Mouse (Mus musculus) lung, embryonic 16.5 days (tissue): Measurements from ENCODE around the gene Plekha3. TPM values are rescaled to one million over a fixed set of nuclear protein-coding genes. Genes with fewer than 3 reads are reported as not detected.

Experiments used
- ATAC-seq: fragments of 200-750 bp; cut with Nextera tagmentation; 2 replicates; pipeline ENCODE4 v1.8.0; 2017; ENCODE audit warnings: low read depth, mild to moderate bottlenecking, moderate library complexity
- H3K27ac ChIP-seq: fragments of 300-500 bp; sonication (generic); 2 replicates; pipeline ENCODE4 v1.5.1; 2014; ENCODE audit warnings: mild to moderate bottlenecking, control low read depth, low read length
- H3K27me3 ChIP-seq: fragments of 300-500 bp; sonication (generic); 2 replicates; pipeline ENCODE4 v1.6.1; 2014; ENCODE audit warnings: low read depth, low read length, mixed read lengths; ENCODE audit not compliant: control insufficient read depth, insufficient read depth
- H3K36me3 ChIP-seq: fragments of 300-500 bp; sonication (generic); 2 replicates; pipeline ENCODE4 v1.6.1; 2014; ENCODE audit warnings: low read length; ENCODE audit not compliant: control insufficient read depth, insufficient read depth
- H3K4me1 ChIP-seq: fragments of 300-500 bp; sonication (generic); replicated peaks from 2 replicates; pipeline ENCODE4 v1.6.1; 2014; ENCODE audit warnings: low read length, mixed read lengths; ENCODE audit not compliant: control insufficient read depth, insufficient read depth
- H3K4me2 ChIP-seq: fragments of 300-500 bp; sonication (generic); 2 replicates; pipeline ENCODE4 v1.6.1; 2014; ENCODE audit warnings: low read depth, low read length, control low read depth
- H3K4me3 ChIP-seq: fragments of 300-500 bp; sonication (generic); 2 replicates; pipeline ENCODE4 v1.5.1; 2014; ENCODE audit warnings: mild to moderate bottlenecking, low read length, control low read depth
- H3K9ac ChIP-seq: fragments of 300-500 bp; sonication (generic); 2 replicates; pipeline ENCODE4 v1.6.1; 2014; ENCODE audit warnings: low read length, control low read depth
- H3K9me3 ChIP-seq: fragments of 300-500 bp; sonication (generic); 2 replicates; pipeline ENCODE4 v1.6.1; 2016; ENCODE audit warnings: low read length; ENCODE audit not compliant: control insufficient read depth
- WGBS: fragments of 180-500 bp; shearing (Covaris S2); extraction: QIAGEN DNeasy Blood & Tissue Kit; methylation state at CpG from one replicate; pipeline ENCODE4 v1.1.7; 2014; 5-methylcytosine and 5-hydroxymethylcytosine counted together
- polyA plus RNA-seq: library from polyadenylated mRNA; unstranded; fragments of >200 nt; fragmentation: Nextera tagmentation; extraction: Ambion mirVana; gene quantifications from 2 replicates; pipeline ENCODE4 v1.2.1, GENCODE M21; 2015

Gene Plekha3
- 3.9 TPM in 2 replicates for polyA plus RNA-seq

GRCm38 (mm10) chr2:76674725-76675427, at the start of gene Plekha3:
Plekha3 (plus strand) TSS chr2:76675281.
- Histone ChIP-seq H3K9ac (peak within 1 kb of the TSS; percentile 84), H3K4me1 (peaks cover 27% of the 10 kb centered on the region), H3K27me3 (no peaks in the 10 kb centered on the region), H3K36me3 (no peaks in the 10 kb centered on the region), H3K4me3 (peak within 1 kb of the TSS; percentile 76), H3K27ac (peak within 1 kb of the TSS; percentile 60), H3K4me2 (peak within 1 kb of the TSS; percentile 58), H3K9me3 (no peaks in the 10 kb centered on the region)
- ATAC-seq = peak; percentile 81
- 4% methylated on average over 50 of the region's 52 CpGs for WGBS

- H3K27me3 ChIP-seq = no peaks in the 10 kb centered on the region
- H3K4me3 ChIP-seq = no peak overlapping the region
- peaks cover 5% of the 10 kb centered on the region for H3K9me3 ChIP-seq
- H3K9ac ChIP-seq = no peak overlapping the region
- WGBS = 85% methylated on average over 12 of the region's 12 CpGs
- peaks cover 45% of the 10 kb centered on the region for H3K36me3 ChIP-seq
- no peaks in the 10 kb centered on the region for H3K4me1 ChIP-seq
- no peak overlapping the region for H3K27ac ChIP-seq
- H3K4me2 ChIP-seq = no peak overlapping the region
- no peak for ATAC-seq
Measured at GRCm38 (mm10) chr2:76630293-76630692, 44.8 kb upstream of the Plekha3 start.

- no peak overlapping the region for H3K27ac ChIP-seq
- 86% methylated on average over 4 of the region's 4 CpGs for WGBS
- no peak overlapping the region for H3K9ac ChIP-seq
- no peak for ATAC-seq
- H3K36me3 ChIP-seq = peaks cover 50% of the 10 kb centered on the region
- no peak overlapping the region for H3K4me3 ChIP-seq
- peaks cover 2% of the 10 kb centered on the region for H3K9me3 ChIP-seq
- no peaks in the 10 kb centered on the region for H3K4me1 ChIP-seq
- H3K4me2 ChIP-seq = no peak overlapping the region
- H3K27me3 ChIP-seq = no peaks in the 10 kb centered on the region
Measured at GRCm38 (mm10) chr2:76631600-76631999, 43.5 kb upstream of the Plekha3 start.

GRCm38 (mm10) chr2:76639637-76640036, 35.4 kb upstream of the Plekha3 start:
- Histone ChIP-seq H3K27me3 (no peaks in the 10 kb centered on the region), H3K27ac (no peak overlapping the region), H3K9me3 (no peaks in the 10 kb centered on the region), H3K9ac (no peak overlapping the region), H3K4me2 (no peak overlapping the region), H3K36me3 (peaks cover 31% of the 10 kb centered on the region), H3K4me1 (no peaks in the 10 kb centered on the region), H3K4me3 (no peak overlapping the region)
- ATAC-seq = no peak
- WGBS = 93% methylated on average over 2 of the region's 2 CpGs

GRCm38 (mm10) chr2:76643801-76644200, 31.3 kb upstream of the Plekha3 start:
- peaks cover 10% of the 10 kb centered on the region for H3K36me3 ChIP-seq
- H3K27ac ChIP-seq = no peak overlapping the region
- no peak overlapping the region for H3K9ac ChIP-seq
- ATAC-seq = no peak
- H3K9me3 ChIP-seq = no peaks in the 10 kb centered on the region
- no peak overlapping the region for H3K4me2 ChIP-seq
- no peak overlapping the region for H3K4me3 ChIP-seq
- H3K4me1 ChIP-seq = peaks cover 10% of the 10 kb centered on the region; the same call in 1 of the 2 replicates
- H3K27me3 ChIP-seq = no peaks in the 10 kb centered on the region

- Histone ChIP-seq H3K4me3 (peak overlapping the region; percentile 86), H3K27me3 (no peaks in the 10 kb centered on the region), H3K27ac (peak overlapping the region; percentile 94), H3K9ac (peak overlapping the region; percentile 93), H3K9me3 (no peaks in the 10 kb centered on the region), H3K4me1 (peaks cover 12% of the 10 kb centered on the region; the same call in 1 of the 2 replicates), H3K4me2 (peak overlapping the region; percentile 90), H3K36me3 (peaks cover 4% of the 10 kb centered on the region)
- 0% methylated on average over 21 of the region's 32 CpGs for WGBS
- no peak; the same call in 1 of the 2 replicates for ATAC-seq
Measured at GRCm38 (mm10) chr2:76647441-76647869, 27.6 kb upstream of the Plekha3 start.

- H3K4me1 ChIP-seq = peaks cover 12% of the 10 kb centered on the region; the same call in 1 of the 2 replicates
- H3K27ac ChIP-seq = peak within 1 kb of the TSS; percentile 94
- under 1% methylated on average over 32 of the region's 42 CpGs for WGBS
- peak within 1 kb of the TSS; percentile 93 for H3K9ac ChIP-seq
- H3K27me3 ChIP-seq = no peaks in the 10 kb centered on the region
- ATAC-seq = peak; percentile 99
- no peaks in the 10 kb centered on the region for H3K9me3 ChIP-seq
- H3K4me2 ChIP-seq = peak within 1 kb of the TSS; percentile 90
- peaks cover 1% of the 10 kb centered on the region for H3K36me3 ChIP-seq
- peak within 1 kb of the TSS; percentile 86 for H3K4me3 ChIP-seq
Measured at GRCm38 (mm10) chr2:76647883-76648570, 27.1 kb upstream of the Plekha3 start, which contains the start of the genes Prkra and Pjvk. Prkra (minus strand) TSS chr2:76648015. Pjvk (plus strand) TSS chr2:76648476.

- H3K4me1 ChIP-seq = peaks cover 12% of the 10 kb centered on the region; the same call in 1 of the 2 replicates
- ATAC-seq = peak; percentile 34
- WGBS = 21% methylated on average over 13 of the region's 13 CpGs
- H3K27me3 ChIP-seq = no peaks in the 10 kb centered on the region
- H3K9me3 ChIP-seq = no peaks in the 10 kb centered on the region
- H3K4me2 ChIP-seq = peak overlapping the region; percentile 63
- peak overlapping the region; percentile 86 for H3K4me3 ChIP-seq
- H3K9ac ChIP-seq = peak overlapping the region; percentile 68
- peak overlapping the region; percentile 88 for H3K27ac ChIP-seq
- H3K36me3 ChIP-seq = no peaks in the 10 kb centered on the region
Measured at GRCm38 (mm10) chr2:76648666-76649141, 26.4 kb upstream of the Plekha3 start.

- no peak overlapping the region for H3K27ac ChIP-seq
- no peaks in the 10 kb centered on the region for H3K27me3 ChIP-seq
- H3K4me2 ChIP-seq = no peak overlapping the region
- no peak for ATAC-seq
- 96% methylated on average over 4 of the region's 4 CpGs for WGBS
- no peak overlapping the region for H3K9ac ChIP-seq
- no peak overlapping the region for H3K4me3 ChIP-seq
- no peaks in the 10 kb centered on the region for H3K36me3 ChIP-seq
- H3K4me1 ChIP-seq = peaks cover 2% of the 10 kb centered on the region; the same call in 1 of the 2 replicates
- H3K9me3 ChIP-seq = no peaks in the 10 kb centered on the region
Measured at GRCm38 (mm10) chr2:76653070-76653469, 22.0 kb upstream of the Plekha3 start.
